Comparison of ENCODE assay signal across 26 mouse cellular contexts in the genomic region with DNA sequence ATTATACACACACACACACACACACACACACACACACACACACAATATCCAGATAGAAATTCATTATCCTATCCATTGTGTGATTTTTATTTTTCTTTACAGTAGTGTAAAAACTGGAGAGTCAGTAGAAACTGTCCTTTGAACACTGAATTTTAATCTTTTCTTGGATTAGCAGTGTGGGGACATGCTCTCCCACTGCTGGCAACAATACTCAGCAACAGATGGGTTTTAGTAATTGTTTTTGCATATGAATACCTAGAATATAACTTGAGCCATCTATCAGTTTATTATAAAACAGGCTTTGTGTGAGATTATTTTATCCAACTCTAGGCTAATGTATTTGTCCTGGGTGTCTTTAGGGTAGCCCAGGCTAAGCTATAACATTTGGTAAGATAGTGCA. TPM values are rescaled to one million over a fixed set of nuclear protein-coding genes. Genes with fewer than 3 reads are reported as not detected.
A peak's percentile ranks its signal among the peaks of the same experiment; 100 is the strongest.
DNase-seq lines count a peak whose midpoint lies in the region; ATAC-seq lines count a peak whose summit lies in the region.
"Had no signal": no experiment of that assay in that cellular context is flagged by ENCODE, and none has a peak within 500 bp of the region (broad histone marks: within the 10 kb centered on the region; RNA-seq: fewer than 3 reads in every experiment).

No protein-coding gene starts in this region.

- ATAC-seq in frontal cortex, adult (ENCODE audit: low TSS enrichment) = peak; percentile 64
- ATAC-seq: forebrain, embryonic 16.5 days; intestine, embryonic 15.5 days; Patski had no signal

- no peak for DNase-seq in frontal cortex, postnatal 36 days (ENCODE audit: low spot score in 2 of 2)
- DNase-seq in layer of hippocampus, adult 11-12 months (ENCODE audit: low spot score) = peak; percentile 13
- DNase-seq in layer of hippocampus, adult 8-10 months (ENCODE audit: low spot score in 2 of 2) = no peak
- peak; percentile 28 for DNase-seq in layer of hippocampus, adult 9-11 months
- DNase-seq in layer of hippocampus, postnatal 36 days = no peak
- peak; percentile 32 for DNase-seq in telencephalon, adult 2 months (ENCODE audit: low read depth, low spot score)
- DNase-seq: adrenal gland, postnatal 10 days; adrenal gland, postnatal 36 days; B cell, adult 2 months; cerebellum, adult 11 months; cerebellum, adult 8-10 months; cerebellum, postnatal 10 days; cerebellum, postnatal 36 days; gastrocnemius, postnatal 10 days; heart, adult 11 months had no signal

RNA-seq across cellular contexts. Expression of gene Tmprss11a, which starts 30.2 kb away (rescaled TPM):
- under 1 TPM in 1 of 4 experiments, not detected in 3; 0.22 TPM for total RNA-seq in layer of hippocampus, adult 8-10 months (2022)
- total RNA-seq in layer of hippocampus, postnatal 36 days (2021) = under 1 TPM in 1 of 2 experiments, not detected in 1; 0.13 TPM
- total RNA-seq: adrenal gland, adult 18-20 months; adrenal gland, postnatal 10 days; adrenal gland, postnatal 36 days; CH12.LX; gastrocnemius, adult 18-20 months; gastrocnemius, postnatal 10 days; gastrocnemius, postnatal 4 days; heart, adult 8-10 months; heart, postnatal 25 days; hematopoietic stem cell, adult 5-6 weeks had no signal

Comparison
In these comparisons a context has a peak if more than half of its experiments do, and no peak if none do; other contexts are left out.
1. DNase-seq: peak in layer of hippocampus, adult 11-12 months (single experiment), layer of hippocampus, adult 9-11 months (single experiment) and telencephalon, adult 2 months (single experiment); none in frontal cortex, postnatal 36 days (0 of 2), layer of hippocampus, adult 8-10 months (0 of 2) and layer of hippocampus, postnatal 36 days (0 of 2).